Mouse (Mus musculus) lung, postnatal 14 days (tissue): ENCODE measurements around the gene Kars.
A peak's percentile ranks its signal among the peaks of the same experiment; 100 is the strongest.

ENCODE experiments used
- DNase-seq: peaks from one replicate; pipeline ENCODE4 v3.0.0; 2021

Gene Kars

DNA sequence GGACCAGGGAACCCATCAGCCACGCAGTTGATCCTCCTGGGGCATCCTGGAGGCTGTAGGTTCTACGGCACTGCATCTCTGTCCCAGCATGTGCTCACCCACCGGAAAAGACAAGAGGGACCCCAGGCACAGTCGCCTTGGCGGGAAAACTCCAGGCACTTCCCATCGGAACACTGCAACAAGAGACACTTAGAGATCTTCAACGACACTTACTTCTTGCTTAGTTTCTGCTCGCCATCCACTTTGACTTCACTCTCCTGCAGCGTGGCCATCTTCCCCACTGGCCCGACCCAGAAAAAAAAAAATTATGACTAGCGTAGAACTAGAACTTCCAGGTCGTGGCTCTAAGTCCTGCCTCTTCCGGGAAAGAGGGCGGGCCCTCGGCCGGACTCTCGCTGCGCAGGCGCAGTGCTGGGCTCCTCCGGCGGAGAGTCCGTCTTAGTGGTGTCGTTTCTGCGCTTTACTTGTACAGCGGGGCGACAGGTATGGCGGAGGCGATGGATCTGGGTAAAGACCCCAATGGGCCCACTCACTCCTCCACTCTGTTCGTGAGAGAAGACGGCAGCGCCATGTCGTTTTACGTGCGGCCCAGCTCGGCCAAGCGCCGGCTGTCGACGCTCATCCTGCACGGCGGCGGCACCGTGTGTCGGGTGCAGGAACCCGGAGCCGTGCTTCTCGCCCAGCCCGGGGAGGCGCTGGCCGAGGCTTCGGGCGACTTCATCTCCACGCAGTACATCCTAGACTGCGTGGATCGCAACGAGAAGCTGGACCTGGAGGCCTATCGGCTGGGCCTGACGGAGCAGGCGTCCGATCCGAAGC, at the start of gene Kars, which contains the start of gene Terf2ip:
Gene Kars, minus strand, starts transcription at position 327 of the 819 bp plus-strand sequence.
Gene Terf2ip, plus strand, starts transcription at position 402 of the 819 bp plus-strand sequence.
- DNase-seq, result peak; percentile 93

DNA sequence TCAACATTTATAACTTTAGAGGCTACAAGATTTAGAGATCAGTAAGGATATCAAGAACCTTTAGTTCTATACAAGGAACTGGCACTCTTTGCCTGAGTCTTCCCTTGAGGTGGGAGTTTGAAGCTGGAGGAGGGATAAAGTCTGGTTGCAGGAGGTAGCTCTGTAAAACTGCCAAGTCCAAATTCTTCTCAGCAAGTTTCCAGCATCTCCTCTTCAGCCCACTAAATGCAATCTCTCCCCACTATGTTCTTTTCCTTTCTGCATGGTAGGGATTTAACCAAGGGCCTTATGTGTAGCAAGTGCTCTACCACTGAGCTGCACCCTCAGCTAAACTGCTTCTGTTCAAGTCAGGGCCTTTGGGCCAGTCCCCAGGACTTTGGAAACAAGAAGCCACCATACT, 43.3 kb upstream of the Kars start:
- no peak for DNase-seq

DNA sequence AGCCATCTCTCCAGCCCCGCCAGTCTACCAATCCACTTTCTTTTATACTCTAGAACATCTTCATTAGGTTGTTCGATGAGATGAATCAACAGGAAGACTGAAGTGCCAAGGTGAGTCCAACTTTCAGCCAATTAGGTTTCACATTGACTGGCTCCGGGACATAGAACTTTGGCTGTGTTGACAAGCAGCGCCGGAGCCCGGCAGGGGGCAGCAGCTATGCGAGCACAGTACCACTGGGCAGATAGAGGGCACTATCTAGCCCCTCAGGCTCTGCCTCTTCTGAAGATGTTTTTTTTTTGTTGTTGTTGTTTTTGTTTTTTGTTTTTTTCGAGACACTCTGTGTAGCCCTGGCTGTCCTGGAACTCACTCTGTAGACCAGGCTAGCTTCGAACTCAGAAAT, 40.4 kb upstream of the Kars start:
- DNase-seq, result no peak

DNA sequence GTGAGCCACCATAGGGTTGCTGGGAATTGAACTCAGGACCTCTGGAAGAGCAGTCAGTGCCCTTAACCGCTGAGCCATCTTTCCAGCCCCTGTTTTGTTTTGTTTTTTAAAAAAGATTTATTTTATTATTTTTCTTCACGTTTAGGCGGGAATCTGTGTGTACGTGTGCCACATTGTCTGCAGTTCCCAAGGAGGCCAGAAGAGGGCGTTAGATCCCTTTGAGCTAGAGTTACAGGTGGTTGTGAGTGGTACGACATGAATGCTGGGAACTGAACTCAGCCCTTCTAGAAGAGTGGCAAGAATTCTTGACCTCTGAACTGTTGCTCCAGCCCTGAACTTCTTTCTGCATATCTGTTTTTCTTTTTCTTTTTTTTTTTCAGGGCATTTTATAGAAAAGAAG, 38.9 kb upstream of the Kars start:
- no peak for DNase-seq

DNA sequence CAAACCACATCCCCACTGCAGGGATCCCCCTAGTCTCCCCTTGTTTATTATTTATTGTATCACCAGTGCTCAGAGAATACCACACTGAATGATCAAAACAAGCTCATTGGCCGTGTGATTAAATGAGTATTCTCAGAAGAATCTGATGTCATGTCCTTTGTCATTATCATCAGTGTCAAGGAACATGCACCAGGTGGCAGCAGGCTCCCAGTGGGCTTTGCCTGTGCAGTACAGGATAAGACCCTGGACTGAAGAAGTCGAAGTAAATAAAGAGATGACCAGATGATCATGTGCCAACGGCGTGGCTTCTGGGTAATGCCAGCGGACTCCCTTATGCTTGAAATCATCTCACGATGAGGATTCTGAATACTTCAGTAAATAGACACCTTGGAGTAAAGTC, 37.2 kb upstream of the Kars start:
- no peak for DNase-seq

DNA sequence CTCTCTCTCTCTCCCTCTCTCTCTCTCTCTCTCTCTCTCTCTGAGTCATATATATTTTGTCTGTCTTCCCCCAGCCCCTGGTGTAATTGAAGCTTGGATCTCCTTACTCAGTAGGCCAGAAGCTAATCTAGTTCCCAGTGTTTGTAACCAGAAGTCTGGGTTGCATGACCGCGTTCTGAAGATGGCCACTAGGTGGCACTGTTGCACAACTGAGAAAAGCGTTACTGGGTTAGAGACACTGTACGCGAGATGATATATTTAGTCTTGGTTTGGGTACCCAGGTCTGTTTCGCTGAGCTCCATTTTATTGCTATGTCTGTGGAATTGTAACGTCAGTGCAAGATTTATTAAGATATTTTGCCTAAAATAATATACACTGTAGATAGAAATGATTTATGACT, 34.8 kb upstream of the Kars start:
- DNase-seq, result peak; percentile 85

DNA sequence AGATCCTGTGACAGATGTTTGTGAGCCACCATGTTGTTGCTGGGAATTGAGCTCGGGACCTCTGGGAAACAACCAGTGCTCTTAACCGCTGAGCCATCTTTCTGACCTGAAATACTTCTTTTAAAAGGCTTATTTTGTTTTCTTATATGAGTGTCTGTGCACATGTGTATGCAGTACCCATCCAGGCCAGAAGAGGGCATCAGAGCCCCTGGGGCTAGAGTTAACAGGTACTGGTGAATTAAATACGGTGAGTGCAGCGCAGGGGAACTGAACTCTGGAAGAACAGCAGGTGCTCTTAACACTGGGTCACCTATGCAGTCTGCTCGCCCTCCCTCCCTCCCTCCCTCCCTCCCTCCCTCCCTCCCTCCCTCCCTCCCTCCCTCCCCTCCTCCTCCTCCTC, 34.1 kb upstream of the Kars start:
- DNase-seq, result no peak

DNA sequence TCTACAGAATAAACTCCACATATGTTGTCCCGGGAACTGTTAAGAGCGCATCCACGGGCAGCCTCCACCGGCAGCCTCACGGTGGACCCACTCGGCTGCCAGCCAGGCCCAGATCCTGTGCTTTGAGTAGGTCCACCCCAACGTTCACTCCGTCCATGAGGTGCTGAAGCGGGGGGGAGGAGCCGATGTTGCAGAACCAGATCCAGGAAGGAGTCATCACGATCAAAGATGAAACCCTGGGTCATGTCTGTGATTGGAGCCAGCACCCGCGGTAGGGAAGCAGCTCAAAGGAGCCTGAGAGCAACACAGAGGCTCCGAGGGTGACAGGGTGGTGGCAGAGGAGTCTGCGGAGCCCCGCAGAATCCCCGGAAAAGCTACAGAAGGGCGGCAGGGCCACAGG, 26.4 kb upstream of the Kars start:
- DNase-seq, result no peak

DNA sequence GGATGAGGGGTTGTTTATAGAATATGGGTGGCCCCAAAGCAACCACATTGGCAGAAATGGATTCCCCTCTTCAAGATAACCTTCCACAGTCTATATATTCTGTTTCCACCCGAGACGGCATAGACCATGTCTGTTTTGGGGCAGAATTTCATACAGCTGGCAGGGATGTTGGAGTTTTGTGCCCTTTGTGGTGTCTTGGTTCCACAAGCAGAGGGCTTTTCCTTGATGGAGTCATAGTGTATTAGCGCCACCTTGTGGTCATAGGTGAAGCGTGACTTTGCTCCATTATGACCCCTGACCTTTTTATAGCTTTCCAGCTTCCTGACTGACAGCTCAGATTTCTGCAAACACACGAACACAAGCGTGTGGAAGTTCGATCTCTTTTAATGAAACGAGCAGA, 23.5 kb upstream of the Kars start:
- peak; percentile 36 for DNase-seq

DNA sequence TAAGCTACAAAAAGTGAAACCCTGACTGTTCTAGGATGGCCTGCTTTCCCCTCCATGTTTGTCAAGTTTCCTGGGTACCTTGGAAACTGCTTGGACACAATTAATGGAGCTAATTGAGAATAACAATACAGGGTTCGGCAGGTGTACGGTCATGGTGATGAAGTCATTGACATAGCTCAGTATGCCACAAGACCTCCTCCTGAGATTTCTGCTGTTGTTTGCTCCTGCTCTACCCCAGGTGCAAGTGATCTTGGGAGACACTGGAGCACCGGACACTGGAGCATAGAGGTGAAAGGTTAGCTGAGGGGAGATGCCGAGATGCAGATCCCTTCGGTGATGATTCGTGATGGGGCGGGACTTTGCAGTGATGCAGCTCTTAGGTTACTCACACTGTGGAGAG, 21.9 kb upstream of the Kars start:
- no peak for DNase-seq

DNA sequence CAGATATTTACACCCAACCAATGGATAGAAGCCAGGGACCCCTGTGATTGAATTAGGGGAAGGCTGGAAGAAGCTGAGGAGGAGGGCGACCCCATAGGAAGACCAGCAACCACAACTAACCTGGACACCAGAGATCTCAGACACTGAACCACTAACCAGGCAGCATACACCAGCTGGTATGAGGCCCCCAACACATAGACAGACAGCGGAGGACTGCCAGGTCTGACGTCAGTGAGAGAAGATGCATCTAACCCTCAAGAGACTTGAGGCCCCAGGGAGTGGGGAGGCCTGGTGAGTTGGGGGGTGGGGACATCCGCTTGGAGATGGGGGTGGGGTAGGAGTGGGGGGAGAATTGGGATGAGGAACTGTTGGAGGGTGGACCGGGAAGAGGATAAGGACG, 19.5 kb upstream of the Kars start:
- DNase-seq, result no peak

DNA sequence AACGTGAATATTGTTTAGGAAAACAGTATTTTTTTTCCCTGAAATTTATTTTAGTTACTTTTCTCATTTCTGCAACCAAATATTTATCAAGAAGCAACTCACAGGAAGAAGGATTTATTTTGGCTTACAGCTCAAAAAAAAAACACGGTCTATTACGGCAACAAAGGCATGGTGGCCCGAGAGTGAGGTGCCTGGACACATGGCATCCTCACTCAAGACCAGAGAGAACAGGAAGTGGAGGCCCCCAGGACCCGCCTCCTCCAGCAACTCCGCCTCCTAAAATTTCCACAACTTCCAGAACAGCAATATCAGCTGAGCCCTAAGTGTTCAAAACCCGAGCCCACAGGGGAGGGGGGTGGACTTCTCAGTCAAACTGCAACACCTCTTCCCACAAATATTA, 18.3 kb upstream of the Kars start:
- no peak for DNase-seq

DNA sequence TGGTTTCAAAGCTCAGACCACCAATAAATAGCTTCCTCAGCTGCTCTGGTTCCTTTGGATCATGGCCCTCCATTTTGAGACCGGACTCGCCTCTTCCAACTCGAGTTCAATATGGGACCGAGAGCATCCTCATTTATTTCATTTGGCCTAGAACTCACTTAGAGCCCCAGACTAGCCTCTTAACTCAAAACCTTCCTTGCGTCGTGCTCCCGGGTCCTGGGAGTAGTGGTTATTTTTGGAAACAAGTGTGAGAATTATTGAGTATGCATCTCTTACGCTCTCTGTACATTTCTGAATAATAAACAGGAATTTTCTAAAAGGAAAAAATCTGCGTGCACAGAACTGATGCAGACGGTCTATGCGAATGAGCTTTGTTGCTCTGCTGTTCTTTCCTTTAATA, 3.8 kb upstream of the Kars start, which contains the start of gene Gm6793:
Gene Gm6793, minus strand, starts transcription at position 101 of the 400 bp plus-strand sequence.
- DNase-seq, result no peak

DNA sequence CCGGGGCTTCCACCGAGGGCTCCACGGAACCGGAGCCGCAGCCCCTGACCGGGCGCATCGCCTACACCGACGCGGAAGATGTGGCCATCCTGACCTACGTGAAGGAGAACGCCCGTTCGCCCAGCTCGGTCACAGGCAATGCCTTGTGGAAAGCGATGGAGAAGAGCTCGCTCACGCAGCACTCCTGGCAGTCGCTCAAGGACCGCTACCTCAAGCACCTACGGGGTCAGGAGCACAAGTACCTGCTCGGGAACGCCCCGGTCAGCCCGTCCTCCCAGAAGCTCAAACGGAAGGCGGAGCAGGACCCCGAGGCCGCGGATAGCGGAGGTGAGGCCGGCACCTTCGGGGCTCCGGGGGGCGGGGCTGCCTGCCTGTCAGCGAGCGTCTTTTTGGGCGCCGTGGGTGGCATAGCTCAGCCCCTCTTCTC, 706 bp upstream of the Kars start:
- peak; percentile 43 for DNase-seq

DNA sequence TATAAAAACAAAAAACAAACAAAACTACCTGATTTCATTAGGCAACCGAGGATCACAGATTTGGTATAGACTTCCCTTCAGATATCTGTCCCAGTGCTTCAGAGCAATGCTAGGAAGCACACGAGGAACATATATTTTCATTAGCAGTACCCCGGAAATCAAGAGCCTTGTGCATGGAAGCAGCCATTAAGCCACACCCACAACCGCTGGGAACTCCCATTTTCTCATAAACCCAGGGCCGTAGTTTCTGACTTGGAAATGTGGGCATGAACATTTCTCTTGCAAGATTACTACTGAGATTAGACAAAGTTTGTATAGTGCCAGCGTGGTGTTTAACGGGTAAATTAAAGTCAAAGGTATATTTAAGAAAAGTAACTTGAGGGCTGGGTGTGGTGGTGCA, 1.6 kb downstream of the Kars start:
- DNase-seq, result no peak

DNA sequence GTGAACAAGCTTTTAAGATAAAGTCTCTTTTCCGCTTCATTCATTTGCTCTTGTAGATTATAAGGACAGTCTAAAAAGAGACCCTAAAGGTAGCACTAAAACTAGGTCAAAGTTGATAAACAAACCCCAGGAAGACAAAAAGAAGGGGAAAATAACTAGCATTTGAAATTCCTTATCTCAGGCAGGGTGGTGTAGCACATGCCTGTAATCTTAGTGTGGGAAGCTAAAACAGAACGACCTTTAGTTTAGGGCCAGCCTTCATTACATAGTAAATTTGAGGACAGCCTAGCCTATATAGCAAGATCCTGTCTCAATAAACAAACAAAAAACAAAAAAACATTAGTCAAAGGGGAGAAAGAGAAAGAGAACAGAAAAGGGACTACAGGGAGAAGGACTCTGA, 3.5 kb downstream of the Kars start:
- DNase-seq, result no peak

DNA sequence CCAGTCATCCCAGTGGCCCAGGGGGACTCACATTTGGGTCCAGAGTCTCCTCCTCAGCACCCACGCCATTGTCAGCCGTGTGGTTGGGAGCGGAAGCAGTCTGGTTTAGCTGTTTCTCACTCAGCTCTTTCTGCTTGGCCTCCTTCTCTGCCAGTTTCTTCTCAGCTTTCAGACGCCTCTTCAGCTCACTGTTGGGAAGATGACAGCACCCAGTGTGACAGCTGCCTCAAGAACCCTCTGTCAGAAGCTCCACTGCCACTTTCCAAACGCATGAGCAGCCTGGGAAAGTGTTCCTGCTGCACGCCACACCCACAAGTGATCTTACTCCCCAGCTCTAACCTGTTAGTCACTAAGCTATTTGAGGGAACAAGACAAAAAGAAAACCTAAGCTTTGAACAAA, 5.5 kb downstream of the Kars start:
- DNase-seq, result no peak

DNA sequence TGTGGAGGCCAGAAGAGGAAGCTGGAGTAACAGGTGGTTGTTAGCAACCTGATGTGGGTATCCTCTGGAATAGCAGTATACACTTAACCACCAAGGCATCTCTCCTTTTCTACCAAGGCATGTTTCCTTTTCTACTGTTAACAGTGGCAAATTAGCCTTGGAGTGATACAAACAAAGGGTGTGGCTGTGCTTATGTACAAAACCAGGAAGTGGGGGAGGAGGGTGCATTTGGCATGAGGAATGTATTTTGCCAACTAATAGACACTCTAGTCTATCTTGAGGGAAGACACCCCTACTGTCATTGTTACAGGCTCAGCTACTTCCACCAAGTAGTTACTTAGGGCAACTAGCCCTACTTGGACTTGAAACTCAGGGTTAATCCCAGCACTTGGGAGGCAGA, 6.4 kb downstream of the Kars start:
- DNase-seq, result no peak

DNA sequence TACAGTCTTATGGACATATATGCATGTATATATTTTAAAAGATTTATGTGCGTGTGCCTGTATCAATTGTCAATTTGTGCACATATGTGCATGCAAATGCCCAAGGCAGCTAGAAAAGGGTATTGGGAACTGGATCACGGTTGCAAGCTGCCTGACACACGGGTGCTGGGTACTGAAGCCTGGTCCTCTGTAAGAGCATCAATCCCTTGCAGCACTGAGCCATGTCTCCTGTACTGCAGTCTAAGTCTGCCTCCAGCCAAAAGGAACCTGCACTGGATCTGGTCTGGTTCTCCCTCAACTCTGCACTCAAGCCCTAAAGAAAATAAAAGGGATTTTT, 18.5 kb downstream of the Kars start:
- DNase-seq, result no peak

DNA sequence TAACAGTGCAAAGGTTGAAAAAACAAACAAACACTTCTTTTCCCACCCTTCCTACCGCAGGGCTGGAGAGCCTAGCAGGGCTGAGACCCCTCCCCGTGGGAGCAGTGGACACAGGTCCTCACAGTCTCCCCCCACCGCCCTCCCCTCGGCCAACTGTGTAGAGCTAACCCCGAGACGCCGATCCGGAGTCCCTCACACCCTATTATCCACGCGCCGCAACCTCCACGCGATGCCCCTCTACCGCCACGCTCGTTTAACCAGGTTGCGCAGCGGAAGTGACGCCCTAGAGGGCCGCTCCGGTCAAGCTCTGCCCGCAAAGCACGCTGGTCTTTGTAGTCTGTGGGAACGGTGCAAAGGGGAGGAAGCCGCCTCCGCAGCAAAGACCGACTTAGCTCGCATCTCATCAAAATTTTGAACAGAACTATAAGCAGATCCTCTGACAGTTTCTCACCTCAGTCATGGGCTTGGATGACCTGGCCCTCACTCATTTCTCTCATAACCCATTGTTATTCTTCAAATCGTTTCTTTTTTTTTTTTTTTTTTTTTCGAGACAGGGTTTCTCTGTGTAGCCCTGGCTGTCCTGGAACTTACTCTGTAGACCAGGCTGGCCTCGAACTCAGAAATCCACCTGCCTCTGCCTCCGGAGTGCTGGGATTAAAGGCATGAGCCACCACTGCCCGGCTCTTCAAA, 19.0 kb downstream of the Kars start, which contains the start of gene Adat1:
Gene Adat1, minus strand, starts transcription at position 290 of the 690 bp plus-strand sequence.
- peak; percentile 88 for DNase-seq

DNA sequence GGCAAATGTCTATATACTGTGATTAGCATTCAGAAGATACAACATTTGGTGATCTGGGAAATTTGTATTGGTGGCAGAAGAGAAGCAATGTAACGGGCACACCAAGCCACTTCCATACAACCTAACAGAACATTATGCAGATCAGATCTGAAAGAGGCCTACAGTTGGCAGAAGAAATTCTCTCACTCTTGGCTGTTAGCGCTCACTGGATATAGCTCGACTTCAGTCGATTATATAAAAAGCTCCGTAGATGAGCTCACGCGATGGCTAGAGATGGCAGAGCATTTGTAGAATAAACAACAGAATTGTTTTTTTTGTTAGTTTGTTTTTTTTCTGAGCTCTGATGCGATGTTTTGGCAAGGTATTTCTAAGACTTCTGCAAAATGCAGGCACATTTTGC, 19.8 kb downstream of the Kars start:
- DNase-seq, result no peak

DNA sequence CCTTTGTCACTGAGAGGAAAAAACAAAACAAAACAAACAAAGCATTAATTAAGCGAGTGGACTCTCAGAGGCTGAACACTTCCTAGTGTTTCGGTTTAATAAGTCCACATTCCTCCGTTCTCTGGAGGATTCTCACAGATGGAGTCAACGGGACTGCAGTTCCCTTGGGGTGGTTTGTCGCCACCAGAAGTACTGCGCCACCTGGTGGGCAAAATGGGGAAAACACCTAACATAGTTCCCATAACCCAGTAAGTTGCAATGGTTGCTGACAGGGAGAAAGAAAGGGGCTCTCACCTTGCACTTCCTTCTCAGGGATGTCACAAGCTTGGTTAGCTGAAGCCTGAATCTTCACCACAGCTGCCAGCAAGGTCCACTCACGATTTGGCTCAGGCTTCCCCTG, 21.2 kb downstream of the Kars start:
- peak; percentile 86 for DNase-seq

DNA sequence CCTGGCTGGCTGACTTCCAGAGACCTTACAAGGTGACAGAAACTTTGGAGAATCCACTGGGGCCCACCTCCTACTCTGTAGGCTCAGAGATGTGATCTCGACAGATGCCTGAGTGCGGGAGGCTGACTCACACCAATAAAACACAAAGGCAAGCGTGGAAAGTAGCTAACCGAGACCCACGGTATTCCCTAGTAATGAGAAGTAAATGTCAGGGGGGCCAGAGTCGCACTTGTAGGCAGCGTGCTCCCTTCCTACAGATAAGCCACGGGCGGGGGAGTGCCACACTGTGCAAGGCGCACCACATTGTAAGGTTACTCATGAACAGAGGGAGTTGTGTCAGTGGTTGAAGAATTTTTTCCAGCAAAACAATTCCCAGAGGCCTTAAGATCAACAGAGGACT, 26.6 kb downstream of the Kars start:
- no peak for DNase-seq

DNA sequence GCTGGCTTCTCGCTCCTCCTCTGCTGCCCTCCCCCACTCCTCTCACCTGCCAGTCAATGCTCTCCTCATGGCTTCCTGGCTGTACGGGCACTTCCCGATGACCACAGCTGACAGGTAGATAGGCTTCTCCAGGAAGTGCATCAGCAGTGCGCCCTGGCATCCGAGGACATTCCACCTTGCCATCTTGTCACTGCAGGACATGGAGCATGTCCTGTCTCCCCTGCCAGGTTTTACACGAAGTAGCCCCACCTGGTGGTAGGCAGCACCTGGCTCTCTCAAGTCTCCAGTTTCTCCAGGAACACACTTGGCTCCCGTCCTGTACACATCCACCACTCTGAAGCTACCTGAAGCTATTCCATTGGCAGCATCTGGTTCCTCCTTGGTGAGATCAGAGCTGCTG, 29.0 kb downstream of the Kars start:
- peak; percentile 15 for DNase-seq

DNA sequence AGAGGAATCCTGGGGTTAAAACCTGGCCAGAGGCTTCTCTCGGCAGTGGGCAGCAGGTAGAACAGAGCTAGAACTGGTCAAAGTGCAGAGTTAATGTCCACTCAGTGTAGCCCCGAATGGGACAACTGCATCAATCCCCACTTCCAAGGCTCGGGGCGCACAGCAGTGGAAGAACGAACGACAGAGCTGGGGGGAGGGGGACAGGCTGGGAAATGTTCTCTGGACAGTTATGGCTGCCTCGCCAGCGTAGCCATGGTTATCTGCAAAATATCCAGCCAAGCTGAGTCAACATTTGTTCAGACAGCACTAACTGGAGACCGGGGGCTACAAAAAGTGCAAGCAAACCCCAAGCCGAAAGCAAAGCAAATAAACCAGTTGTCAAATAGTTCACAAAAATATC, 33.0 kb downstream of the Kars start:
- DNase-seq, result no peak
